Mouse (Mus musculus): ENCODE results near the gene Gtf2f2. TPM values are rescaled to one million over a fixed set of nuclear protein-coding genes. Genes with fewer than 3 reads are reported as not detected.

Gene Gtf2f2
- polyA plus RNA-seq, 1 experiment: 33.5 TPM

GRCm38 (mm10) chr14:75923314-75924052 is 87.2 kb downstream of the Gtf2f2 start:
- H3K4me1 ChIP-seq (ENCODE audit: control insufficient read depth, insufficient read depth, low read length): no peaks in the 10 kb centered on the region
- H3K27ac ChIP-seq (ENCODE audit: control insufficient read depth, insufficient read depth, low read depth, low read length, poor library complexity): no peak overlapping the region
- H3K4me3 ChIP-seq (replicated peaks; ENCODE audit: control insufficient read depth, low read depth, low read length): no peak overlapping the region
- WGBS: 91% methylated on average over 1 of the region's 1 CpGs
- TF ChIP-seq POLR2A (IDR thresholded peaks at IDR 0.05; ENCODE audit: borderline replicate concordance, control insufficient read depth, low read depth, low read length) (no peak), CTCF (IDR thresholded peaks at IDR 0.05; ENCODE audit: control insufficient read depth, insufficient read depth, low read length) (no peak)

GRCm38 (mm10) chr14:75912665-75913064 is 98.0 kb downstream of the Gtf2f2 start:
- Histone ChIP-seq H3K27ac (ENCODE audit: control insufficient read depth, insufficient read depth, low read depth, low read length, poor library complexity) (no peak overlapping the region), H3K4me3 (replicated peaks; ENCODE audit: control insufficient read depth, low read depth, low read length) (no peak overlapping the region), H3K4me1 (ENCODE audit: control insufficient read depth, insufficient read depth, low read length) (no peaks in the 10 kb centered on the region)
- TF ChIP-seq CTCF (IDR thresholded peaks at IDR 0.05; ENCODE audit: control insufficient read depth, insufficient read depth, low read length) (no peak), POLR2A (IDR thresholded peaks at IDR 0.05; ENCODE audit: borderline replicate concordance, control insufficient read depth, low read depth, low read length) (no peak)
- WGBS: 86% methylated on average over 2 of the region's 2 CpGs

- no peak overlapping the region for H3K27ac ChIP-seq (ENCODE audit: control insufficient read depth, insufficient read depth, low read depth, low read length, poor library complexity)
- 89% methylated on average over 6 of the region's 6 CpGs for WGBS
- TF ChIP-seq POLR2A (IDR thresholded peaks at IDR 0.05; ENCODE audit: borderline replicate concordance, control insufficient read depth, low read depth, low read length) (no peak), CTCF (IDR thresholded peaks at IDR 0.05; ENCODE audit: control insufficient read depth, insufficient read depth, low read length) (no peak)
These were observed 98.7 kb downstream of the Gtf2f2 start for GRCm38 (mm10) chr14:75911968-75912367.

GRCm38 (mm10) chr14:75906931-75907330 is 103.7 kb downstream of the Gtf2f2 start:
- 55% methylated on average over 8 of the region's 8 CpGs for WGBS
- Histone ChIP-seq H3K4me3 (replicated peaks; ENCODE audit: control insufficient read depth, low read depth, low read length) (no peak overlapping the region), H3K27ac (ENCODE audit: control insufficient read depth, insufficient read depth, low read depth, low read length, poor library complexity) (no peak overlapping the region), H3K4me1 (ENCODE audit: control insufficient read depth, insufficient read depth, low read length) (no peaks in the 10 kb centered on the region; the same call in 1 of the 2 replicates)
- TF ChIP-seq CTCF (IDR thresholded peaks at IDR 0.05; ENCODE audit: control insufficient read depth, insufficient read depth, low read length): no peak
- TF ChIP-seq POLR2A (IDR thresholded peaks at IDR 0.05; ENCODE audit: borderline replicate concordance, control insufficient read depth, low read depth, low read length): no peak

More at GRCm38 (mm10) chr14:75911968-75912367, 98.7 kb downstream of the Gtf2f2 start:
- H3K4me1 ChIP-seq (ENCODE audit: control insufficient read depth, insufficient read depth, low read length): no peaks in the 10 kb centered on the region
- H3K4me3 ChIP-seq (replicated peaks; ENCODE audit: control insufficient read depth, low read depth, low read length): no peak overlapping the region

- TF ChIP-seq POLR2A (IDR thresholded peaks at IDR 0.05; ENCODE audit: borderline replicate concordance, control insufficient read depth, low read depth, low read length): no peak
- TF ChIP-seq CTCF (IDR thresholded peaks at IDR 0.05; ENCODE audit: control insufficient read depth, insufficient read depth, low read length): no peak
- WGBS: 64% methylated on average over 3 of the region's 3 CpGs
- no peak overlapping the region for H3K27ac ChIP-seq (ENCODE audit: control insufficient read depth, insufficient read depth, low read depth, low read length, poor library complexity)
- no peak overlapping the region for H3K4me3 ChIP-seq (replicated peaks; ENCODE audit: control insufficient read depth, low read depth, low read length)
- no peaks in the 10 kb centered on the region; the same call in 1 of the 2 replicates for H3K4me1 ChIP-seq (ENCODE audit: control insufficient read depth, insufficient read depth, low read length)
These were observed 105.7 kb downstream of the Gtf2f2 start for GRCm38 (mm10) chr14:75904972-75905371.

- no peak for TF ChIP-seq CTCF (IDR thresholded peaks at IDR 0.05; ENCODE audit: control insufficient read depth, insufficient read depth, low read length)
- TF ChIP-seq POLR2A (IDR thresholded peaks at IDR 0.05; ENCODE audit: borderline replicate concordance, control insufficient read depth, low read depth, low read length): no peak
- 85% methylated on average over 3 of the region's 3 CpGs for WGBS
- Histone ChIP-seq H3K4me3 (replicated peaks; ENCODE audit: control insufficient read depth, low read depth, low read length) (no peak overlapping the region), H3K27ac (ENCODE audit: control insufficient read depth, insufficient read depth, low read depth, low read length, poor library complexity) (no peak overlapping the region), H3K4me1 (ENCODE audit: control insufficient read depth, insufficient read depth, low read length) (no peaks in the 10 kb centered on the region; the same call in 1 of the 2 replicates)
These were observed 107.5 kb downstream of the Gtf2f2 start for GRCm38 (mm10) chr14:75903131-75903530.

- Histone ChIP-seq H3K4me1 (ENCODE audit: control insufficient read depth, insufficient read depth, low read length) (no peaks in the 10 kb centered on the region; the same call in 1 of the 2 replicates), H3K4me3 (replicated peaks; ENCODE audit: control insufficient read depth, low read depth, low read length) (no peak overlapping the region)
- 86% methylated on average over 2 of the region's 2 CpGs for WGBS
These were observed 108.7 kb downstream of the Gtf2f2 start for GRCm38 (mm10) chr14:75902013-75902412.

GRCm38 (mm10) chr14:75900793-75901499 is 109.7 kb downstream of the Gtf2f2 start:
- Histone ChIP-seq H3K4me1 (ENCODE audit: control insufficient read depth, insufficient read depth, low read length) (no peaks in the 10 kb centered on the region; the same call in 1 of the 2 replicates), H3K4me3 (replicated peaks; ENCODE audit: control insufficient read depth, low read depth, low read length) (no peak overlapping the region), H3K27ac (ENCODE audit: control insufficient read depth, insufficient read depth, low read depth, low read length, poor library complexity) (no peak overlapping the region)
- TF ChIP-seq POLR2A (IDR thresholded peaks at IDR 0.05; ENCODE audit: borderline replicate concordance, control insufficient read depth, low read depth, low read length) (no peak), CTCF (IDR thresholded peaks at IDR 0.05; ENCODE audit: control insufficient read depth, insufficient read depth, low read length) (no peak)
- WGBS: 61% methylated on average over 5 of the region's 5 CpGs

More at GRCm38 (mm10) chr14:75902013-75902412, 108.7 kb downstream of the Gtf2f2 start:
- no peak overlapping the region for H3K27ac ChIP-seq (ENCODE audit: control insufficient read depth, insufficient read depth, low read depth, low read length, poor library complexity)
- TF ChIP-seq CTCF (IDR thresholded peaks at IDR 0.05; ENCODE audit: control insufficient read depth, insufficient read depth, low read length) (no peak), POLR2A (IDR thresholded peaks at IDR 0.05; ENCODE audit: borderline replicate concordance, control insufficient read depth, low read depth, low read length) (no peak)
